Mouse (Mus musculus) limb, embryonic 14.5 days (tissue): Measurements from ENCODE around the gene Myh9. TPM values are rescaled to one million over a fixed set of nuclear protein-coding genes. Genes with fewer than 3 reads are reported as not detected.
A peak's percentile ranks its signal among the peaks of the same experiment; 100 is the strongest.

Experiments
- ATAC-seq: fragments of 200-750 bp; cut with Nextera tagmentation; 2 replicates; pipeline ENCODE4 v1.8.0; 2017; ENCODE audit warnings: low read depth, moderate number of reproducible peaks, moderate TSS enrichment; ENCODE audit not compliant: low FRiP score
- DNase-seq: peaks from one replicate; pipeline ENCODE4 v3.0.0-alpha.2; 2015; ENCODE audit warnings: low spot score
- H3K27ac ChIP-seq: fragments of 300-500 bp; sonication (generic); replicated peaks from 2 replicates; pipeline ENCODE4 v1.5.1; 2014; ENCODE audit warnings: low read depth, mild to moderate bottlenecking, low read length, moderate library complexity, mixed read lengths
- H3K27me3 ChIP-seq: fragments of 300-500 bp; sonication (generic); 2 replicates; pipeline ENCODE4 v1.6.1; 2014; ENCODE audit warnings: low read length, mixed read lengths; ENCODE audit not compliant: control insufficient read depth, insufficient read depth
- H3K36me3 ChIP-seq: fragments of 300-500 bp; sonication (generic); 2 replicates; pipeline ENCODE4 v1.6.1; 2014; ENCODE audit warnings: mild to moderate bottlenecking, low read length, moderate library complexity, mixed read lengths; ENCODE audit not compliant: control insufficient read depth, insufficient read depth
- H3K4me1 ChIP-seq: fragments of 300-500 bp; sonication (generic); 2 replicates; pipeline ENCODE4 v1.6.1; 2014; ENCODE audit warnings: antibody characterized with exemption, low read length, mixed read lengths; ENCODE audit not compliant: control insufficient read depth, insufficient read depth
- H3K4me2 ChIP-seq: fragments of 300-500 bp; sonication (generic); replicated peaks from 2 replicates; pipeline ENCODE4 v1.6.1; 2014; ENCODE audit warnings: low read depth, mild to moderate bottlenecking, low read length, moderate library complexity; ENCODE audit not compliant: severe bottlenecking
- H3K4me3 ChIP-seq: fragments of 300-500 bp; sonication (generic); replicated peaks from 2 replicates; pipeline ENCODE4 v1.5.1; 2014; ENCODE audit warnings: low read length
- H3K9ac ChIP-seq: fragments of 300-500 bp; sonication (generic); 2 replicates; pipeline ENCODE4 v1.6.1; 2014; ENCODE audit warnings: mild to moderate bottlenecking, low read depth, low read length, moderate library complexity; ENCODE audit not compliant: severe bottlenecking
- H3K9me3 ChIP-seq: fragments of 300-500 bp; sonication (generic); 2 replicates; pipeline ENCODE4 v1.6.1; 2016; ENCODE audit warnings: low read length; ENCODE audit not compliant: control insufficient read depth
- POLR2A ChIP-seq: fragments of 200-500 bp; IDR thresholded peaks from 2 replicates; pipeline ENCODE4 v1.8.0; 2012; ENCODE audit warnings: inconsistent platforms, mild to moderate bottlenecking, moderate library complexity, borderline replicate concordance; ENCODE audit not compliant: insufficient read depth, insufficient read length; ENCODE audit errors: extremely low read depth
- WGBS: fragments of 180-500 bp; shearing (Covaris S2); extraction: QIAGEN DNeasy Blood & Tissue Kit; methylation state at CpG from one replicate; pipeline ENCODE4 v1.1.7; 2014; 5-methylcytosine and 5-hydroxymethylcytosine counted together
- polyA plus RNA-seq, 2 experiments: library from polyadenylated mRNA; depleted of rRNA in 1 of 2; stranded (reverse) in 1 of 2; unstranded in 1 of 2; fragments of >200 nt; fragmentation: Nextera tagmentation in 1 of 2; extraction: Ambion mirVana in 1 of 2; gene quantifications; 2 replicates each; pipeline versions ENCODE4 v1.2.1 to v1.2.3; 2012 to 2014

The Myh9 gene
- polyA plus RNA-seq, 2 experiments: 46.7 to 53.2 TPM

DNA sequence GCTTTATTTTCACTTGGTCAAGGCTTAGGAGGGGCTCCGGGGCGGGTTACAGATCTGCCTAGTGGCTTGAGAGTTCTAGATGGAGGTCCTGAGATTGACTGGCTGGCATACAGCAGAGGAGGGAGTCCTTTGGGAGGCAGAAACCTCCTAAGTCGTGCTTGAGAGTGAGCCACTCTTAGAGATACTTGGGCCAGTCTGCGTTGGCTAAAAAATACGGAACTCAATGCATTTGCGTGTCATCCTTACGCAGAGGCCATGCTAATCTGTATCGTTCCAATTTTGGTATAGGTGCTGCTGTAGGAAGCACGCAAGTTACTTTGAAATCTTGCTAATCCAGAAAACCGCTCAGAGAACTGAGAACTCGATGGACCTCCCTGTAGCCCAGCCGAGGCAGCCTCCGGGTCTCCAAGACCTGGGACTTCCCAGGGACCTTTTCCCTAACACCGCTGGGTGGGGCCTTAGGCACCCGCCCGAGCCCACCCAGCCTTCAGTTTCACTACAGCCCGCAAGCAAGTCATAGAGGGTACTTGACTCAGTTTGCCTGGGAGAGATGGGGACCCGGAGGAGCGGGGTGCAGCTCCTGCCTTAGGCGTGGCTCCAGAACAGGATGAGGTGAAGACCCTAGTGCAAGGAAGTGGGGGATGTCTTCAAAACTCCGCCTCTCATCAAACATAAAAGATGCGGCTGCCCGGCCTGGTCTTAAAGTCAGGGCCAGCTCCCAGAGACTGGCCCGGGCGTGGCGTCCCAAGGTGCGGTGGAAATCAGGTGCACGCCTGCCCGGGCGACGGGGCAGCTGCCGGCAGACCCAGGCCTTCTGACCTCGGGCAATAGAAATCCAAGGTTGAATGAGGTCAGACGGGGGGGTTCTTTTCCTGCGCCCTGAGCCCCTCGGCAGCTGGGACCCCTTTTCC lies 1.3 kb downstream of the Myh9 start:
- no peaks in the 10 kb centered on the region for H3K36me3 ChIP-seq
- no peak for TF ChIP-seq POLR2A
- peaks cover 50% of the 10 kb centered on the region for H3K4me1 ChIP-seq
- DNase-seq (no peak), ATAC-seq (no peak)
- no peaks in the 10 kb centered on the region for H3K27me3 ChIP-seq
- H3K9me3 ChIP-seq: no peaks in the 10 kb centered on the region
- peak overlapping the region; percentile 77 for H3K27ac ChIP-seq
- WGBS: 6% methylated on average over 36 of the region's 36 CpGs
- peak overlapping the region; percentile 87 for H3K4me2 ChIP-seq
- peak overlapping the region; percentile 73 for H3K9ac ChIP-seq
- H3K4me3 ChIP-seq: peak overlapping the region; percentile 72

GRCm38 (mm10) chr15:77839529-77840286 lies 2.3 kb downstream of the Myh9 start:
- H3K27me3 ChIP-seq: no peaks in the 10 kb centered on the region
- peak overlapping the region; percentile 72 for H3K4me3 ChIP-seq
- ATAC-seq: no peak
- H3K9me3 ChIP-seq: no peaks in the 10 kb centered on the region
- no peaks in the 10 kb centered on the region for H3K36me3 ChIP-seq
- 10% methylated on average over 10 of the region's 10 CpGs for WGBS
- peak overlapping the region; percentile 31 for H3K9ac ChIP-seq
- peaks cover 55% of the 10 kb centered on the region for H3K4me1 ChIP-seq
- no peak for TF ChIP-seq POLR2A
- H3K27ac ChIP-seq: peak overlapping the region; percentile 65; the same call in 1 of the 2 replicates
- peak overlapping the region; percentile 87 for H3K4me2 ChIP-seq
- DNase-seq: no peak

- Histone ChIP-seq H3K4me1 (peaks cover 60% of the 10 kb centered on the region), H3K27me3 (no peaks in the 10 kb centered on the region), H3K9ac (peak overlapping the region; percentile 31), H3K9me3 (no peaks in the 10 kb centered on the region), H3K4me3 (peak overlapping the region; percentile 72; the same call in 1 of the 2 replicates), H3K36me3 (no peaks in the 10 kb centered on the region), H3K4me2 (peak overlapping the region; percentile 87), H3K27ac (peak overlapping the region; percentile 65)
- ATAC-seq (no peak), DNase-seq (peak; percentile 41)
- no peak for TF ChIP-seq POLR2A
- WGBS: 18% methylated on average over 4 of the region's 4 CpGs
Observed at GRCm38 (mm10) chr15:77838530-77839387, 3.2 kb downstream of the Myh9 start.

- H3K4me1 ChIP-seq: peaks cover 60% of the 10 kb centered on the region
- H3K9me3 ChIP-seq: no peaks in the 10 kb centered on the region
- H3K27ac ChIP-seq: no peak overlapping the region
- no peak overlapping the region for H3K4me3 ChIP-seq
- TF ChIP-seq POLR2A: no peak
- H3K4me2 ChIP-seq: 0 out of 2 replicates have a peak overlapping the region, but pooled peaks have one; percentile 2
- WGBS: 62% methylated on average over 10 of the region's 10 CpGs
- DNase-seq (no peak), ATAC-seq (no peak)
- H3K27me3 ChIP-seq: no peaks in the 10 kb centered on the region
- no peaks in the 10 kb centered on the region for H3K36me3 ChIP-seq
- no peak overlapping the region for H3K9ac ChIP-seq
Observed at GRCm38 (mm10) chr15:77837444-77838117, 4.4 kb downstream of the Myh9 start.
